Mouse (Mus musculus) cerebellum, adult 18-20 months (tissue): ENCODE measurements around the gene Mgea5.
A peak's percentile ranks its signal among the peaks of the same experiment; 100 is the strongest.

Experiments
- DNase-seq, 2 experiments: peaks; one replicate each; pipeline ENCODE4 v3.0.0; 2021

Mgea5 gene

DNA sequence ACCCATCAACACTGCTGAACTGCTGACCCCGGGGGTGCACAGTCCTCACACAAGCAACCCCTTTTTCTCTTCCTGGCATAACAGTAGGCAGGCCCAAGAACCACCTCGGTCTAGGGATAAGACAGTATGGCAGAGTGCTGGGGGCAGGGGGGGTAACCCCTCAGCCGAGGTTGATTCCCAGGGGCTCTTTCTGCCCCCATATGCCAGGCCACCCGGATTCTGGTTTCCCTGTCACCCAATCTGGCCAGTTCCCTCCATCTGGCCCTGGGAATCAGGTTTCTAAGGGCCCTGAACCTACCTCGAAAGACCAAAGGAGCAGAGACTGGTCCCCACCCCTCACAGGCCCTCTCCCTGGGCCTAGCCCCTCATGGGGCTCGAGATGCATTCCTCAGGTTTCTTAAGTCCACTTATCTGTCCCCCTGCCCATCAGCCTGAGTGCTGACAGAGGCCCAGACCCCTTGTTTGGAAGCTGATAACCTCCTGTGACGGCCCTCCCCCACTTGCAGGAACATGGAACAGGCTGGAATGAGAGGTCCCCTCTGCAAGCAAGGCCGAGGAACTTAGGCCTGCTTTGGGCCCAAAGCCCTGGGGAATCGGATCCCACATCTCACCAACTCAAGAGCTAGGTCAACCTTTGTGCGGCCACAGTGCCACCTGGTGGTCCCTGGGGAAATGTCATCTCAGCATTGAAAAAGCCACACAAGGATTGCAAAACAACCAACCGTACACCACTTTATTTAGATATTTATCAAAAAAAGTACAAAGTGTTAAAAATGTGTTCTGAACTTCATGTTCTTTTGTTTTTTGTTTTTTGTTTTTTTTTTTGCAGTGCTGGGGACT, 36.4 kb downstream of the Mgea5 start:
- peak; percentile 80 to 89 for DNase-seq

DNA sequence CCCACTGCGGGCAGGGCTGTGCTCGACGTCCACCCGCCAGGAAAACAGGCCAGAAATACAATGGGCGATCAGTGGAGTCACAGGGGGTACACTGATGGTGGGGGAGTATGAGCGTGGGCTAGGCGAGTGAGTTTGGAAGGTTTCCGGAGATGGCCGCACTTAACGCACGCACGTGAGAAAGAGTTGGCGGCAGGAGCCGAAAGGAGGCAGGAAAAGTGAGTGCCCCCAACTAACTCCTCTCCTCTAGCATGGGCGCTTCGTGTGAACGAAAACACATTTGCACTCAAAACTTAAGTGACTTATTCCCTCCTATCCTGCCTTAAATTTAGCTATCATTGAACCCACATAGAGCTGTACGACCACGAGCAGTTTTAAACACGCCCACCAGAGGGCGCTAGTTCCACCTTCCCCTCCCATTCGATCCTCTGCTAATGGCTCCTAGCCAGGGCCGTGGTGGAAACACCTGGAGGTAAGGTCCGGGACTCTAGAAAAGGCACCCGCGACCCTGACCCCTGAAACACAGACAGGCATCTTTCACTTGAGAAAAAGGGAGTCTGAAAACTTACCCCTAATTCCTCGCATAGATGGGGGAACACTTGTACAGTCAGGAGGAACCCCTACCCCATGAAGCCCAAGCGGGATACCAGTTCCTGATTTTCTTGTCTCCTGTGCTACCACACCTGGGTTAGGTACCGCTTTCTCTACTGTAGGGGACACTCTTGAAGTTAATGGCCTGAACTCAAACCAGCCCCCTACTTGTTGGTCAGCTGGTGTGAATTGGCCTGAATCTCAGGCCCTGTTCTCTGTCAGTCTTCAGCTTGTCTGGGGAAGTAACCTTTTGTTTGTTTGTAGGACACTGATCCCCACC, 37.2 kb downstream of the Mgea5 start:
- peak; percentile 76 to 82 for DNase-seq

DNA sequence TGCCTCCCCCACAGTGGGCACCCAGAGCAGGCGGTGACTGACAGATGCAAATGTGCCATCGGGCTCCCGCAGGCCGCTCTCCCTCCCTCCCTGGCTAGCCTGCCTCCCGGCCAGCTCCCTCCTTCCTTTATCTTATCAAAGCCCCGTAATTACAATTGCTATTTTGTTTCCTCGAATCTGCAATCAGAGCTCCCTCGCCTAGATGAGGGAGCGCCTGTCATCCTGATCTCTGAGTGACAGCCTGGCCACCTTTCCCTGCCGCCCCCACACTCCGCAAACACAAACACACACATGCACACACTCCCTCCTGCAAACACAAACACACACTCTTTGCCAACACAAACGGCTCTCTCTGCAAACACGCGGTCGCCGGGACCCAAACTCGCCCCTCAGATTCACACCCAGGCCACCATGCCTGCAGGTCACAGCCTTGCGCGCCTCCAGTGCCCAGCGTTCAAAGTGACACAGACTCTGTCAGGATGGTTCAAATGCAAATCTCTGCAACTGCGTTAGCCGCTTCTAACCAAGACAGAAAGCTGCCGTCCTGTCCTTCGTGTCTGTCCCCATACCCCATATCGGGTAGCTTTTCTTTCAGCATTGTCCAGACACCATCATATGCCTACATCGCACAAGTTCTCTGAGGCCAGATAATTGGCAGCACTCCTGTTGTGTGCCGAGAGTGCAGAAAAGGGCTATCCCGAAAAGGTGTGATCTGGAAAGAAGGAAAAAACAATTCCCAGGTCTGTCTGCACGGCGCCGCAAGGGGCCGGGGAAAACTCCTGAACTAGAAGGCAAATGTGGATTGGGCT, 38.1 kb downstream of the Mgea5 start:
- DNase-seq: no peak

DNA sequence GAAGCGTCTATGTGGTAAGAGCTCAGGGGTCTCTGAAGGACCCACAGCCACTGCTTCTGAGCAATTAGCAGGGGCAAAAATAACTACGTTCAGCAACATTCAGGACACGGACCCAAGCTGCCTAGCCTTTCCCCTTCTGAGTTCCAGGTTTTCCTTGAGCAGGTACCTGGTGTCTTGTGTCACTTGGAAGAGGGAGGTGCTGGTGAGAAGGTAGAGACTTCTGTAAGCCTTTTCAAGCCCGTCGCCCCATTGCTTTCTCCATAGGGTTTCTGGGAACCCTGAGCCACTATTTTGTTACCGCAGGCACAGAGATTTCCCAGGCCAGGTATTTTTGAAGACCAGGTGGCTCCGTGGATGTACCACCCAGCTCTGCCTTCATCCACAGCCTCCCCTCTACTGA, 40.0 kb downstream of the Mgea5 start:
- DNase-seq: no peak

DNA sequence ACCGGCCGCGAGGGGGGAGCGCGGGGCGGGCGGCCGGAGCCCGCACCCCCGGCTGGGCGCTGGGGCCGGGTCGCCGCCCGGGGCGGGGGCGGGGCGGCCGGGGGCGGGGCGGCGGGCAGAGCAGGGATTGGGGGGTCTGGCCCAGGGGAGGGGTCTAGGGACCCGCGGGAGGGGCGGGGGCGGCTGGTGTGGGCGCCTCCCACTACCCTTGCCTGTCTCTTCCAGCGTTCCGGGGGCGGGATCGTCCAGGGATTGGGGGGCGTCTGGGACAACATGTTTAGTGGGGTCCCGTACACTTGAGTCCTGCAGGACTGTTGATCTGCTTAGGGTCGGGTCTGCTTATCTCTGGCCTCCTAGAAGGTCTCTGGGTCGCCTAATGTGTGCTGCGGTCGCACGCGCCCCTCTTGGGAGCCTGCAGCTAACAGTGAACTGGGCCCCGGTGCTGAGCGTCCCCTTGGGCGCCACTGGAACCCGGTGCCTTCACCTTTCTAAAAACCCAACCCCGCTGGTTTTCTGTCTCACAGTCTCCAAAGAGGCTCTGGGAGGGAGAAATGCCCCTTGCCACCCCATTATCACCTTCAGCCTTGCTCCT, 40.6 kb downstream of the Mgea5 start:
- DNase-seq: no peak

DNA sequence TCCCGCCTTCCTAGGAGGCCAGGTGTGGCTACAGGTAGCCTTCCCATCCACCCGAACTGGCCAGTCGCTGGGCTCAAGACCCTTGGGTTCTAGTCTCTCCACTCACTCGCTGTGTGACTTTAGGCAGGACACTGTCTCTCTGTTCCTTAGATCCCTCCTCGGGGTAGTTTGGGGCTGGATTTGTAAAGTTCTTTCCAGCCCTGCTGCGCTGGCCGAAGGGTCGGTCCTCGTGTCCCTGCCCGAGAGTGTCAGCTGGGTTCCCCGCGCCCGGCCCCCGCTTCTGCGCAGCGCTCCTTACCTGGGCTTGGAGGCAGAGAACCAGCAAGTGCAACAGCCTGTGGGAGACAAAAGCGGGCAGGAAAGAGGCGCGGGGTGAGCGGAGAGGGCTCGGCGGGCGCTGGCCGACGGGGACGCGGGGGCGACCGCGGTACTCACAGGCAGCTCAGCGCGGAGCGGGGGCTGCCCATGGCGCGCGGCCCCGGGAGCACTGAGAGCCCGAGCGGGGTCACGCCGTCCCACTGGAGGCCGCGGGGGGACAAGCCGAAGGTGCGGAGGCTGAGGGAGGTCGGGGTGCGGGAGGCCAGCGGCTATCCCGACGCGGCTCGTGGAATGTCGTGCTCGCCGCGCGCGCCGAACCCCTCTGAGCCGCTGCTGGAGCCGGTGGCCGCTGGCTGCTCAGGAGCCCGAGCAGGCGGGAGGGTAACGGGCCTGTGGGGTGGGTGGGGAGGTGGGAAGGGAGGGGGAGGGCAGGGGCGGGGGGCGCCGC, 41.2 kb downstream of the Mgea5 start, which contains the start of gene Fgf8:
Gene Fgf8, minus strand, starts transcription at position 698 of the 766 bp plus-strand sequence.
- DNase-seq: no peak

DNA sequence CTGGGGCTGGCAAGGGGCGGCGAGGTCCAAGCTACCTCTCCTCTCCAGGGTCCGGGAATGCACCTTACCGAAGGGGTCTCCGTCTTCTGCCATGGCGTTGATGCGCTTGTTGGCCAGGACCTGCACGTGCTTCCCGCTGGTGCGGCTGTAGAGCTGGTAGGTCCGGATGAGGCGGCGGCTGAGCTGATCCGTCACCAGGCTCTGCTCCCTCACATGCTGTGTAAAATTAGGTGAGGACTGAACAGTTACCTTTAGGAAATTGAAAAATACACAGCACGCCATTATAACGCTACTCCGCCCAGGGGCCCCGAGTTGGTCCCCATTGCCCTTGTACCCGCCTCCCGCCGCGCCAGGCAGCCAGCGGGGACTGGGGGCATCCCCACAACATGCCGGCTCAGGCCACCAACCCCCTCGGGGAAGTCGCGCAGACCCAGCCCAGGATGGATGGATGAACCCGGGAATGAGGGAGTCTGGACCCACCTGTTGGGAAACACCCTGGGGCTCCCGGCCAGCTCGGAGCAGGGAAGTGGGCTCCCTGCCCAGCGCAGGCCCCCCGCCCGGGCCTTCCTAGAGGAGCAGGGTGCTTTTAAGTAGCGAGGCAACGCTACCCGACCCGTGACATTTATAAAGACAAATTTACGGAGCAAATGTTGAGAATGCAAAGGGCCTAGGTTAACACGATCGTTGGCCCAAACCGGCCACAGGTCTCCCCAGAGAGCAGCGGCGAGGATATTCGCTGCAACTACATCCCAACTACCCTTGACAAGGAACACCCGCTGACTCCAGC, 42.0 kb downstream of the Mgea5 start:
- no peak for DNase-seq

DNA sequence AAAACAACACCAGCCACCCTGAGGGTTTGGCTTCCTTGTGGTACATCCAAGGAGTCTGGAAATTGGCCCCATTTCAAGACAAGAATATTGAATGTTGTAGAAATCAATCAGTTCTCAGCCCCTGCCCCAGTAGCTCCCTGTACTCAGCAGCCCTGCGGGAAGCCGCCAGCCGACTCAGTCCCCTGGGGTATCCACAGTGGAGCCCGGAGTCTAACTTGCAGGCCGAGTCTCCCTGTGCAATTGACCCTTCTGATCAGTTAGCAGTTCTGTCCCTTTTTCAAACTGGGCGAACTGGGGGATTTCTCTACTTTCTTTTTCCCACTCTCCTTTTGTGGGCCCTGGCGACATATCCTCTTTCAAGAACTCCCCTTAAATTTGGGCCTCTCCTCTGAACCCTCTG, 42.8 kb downstream of the Mgea5 start:
- DNase-seq: no peak

DNA sequence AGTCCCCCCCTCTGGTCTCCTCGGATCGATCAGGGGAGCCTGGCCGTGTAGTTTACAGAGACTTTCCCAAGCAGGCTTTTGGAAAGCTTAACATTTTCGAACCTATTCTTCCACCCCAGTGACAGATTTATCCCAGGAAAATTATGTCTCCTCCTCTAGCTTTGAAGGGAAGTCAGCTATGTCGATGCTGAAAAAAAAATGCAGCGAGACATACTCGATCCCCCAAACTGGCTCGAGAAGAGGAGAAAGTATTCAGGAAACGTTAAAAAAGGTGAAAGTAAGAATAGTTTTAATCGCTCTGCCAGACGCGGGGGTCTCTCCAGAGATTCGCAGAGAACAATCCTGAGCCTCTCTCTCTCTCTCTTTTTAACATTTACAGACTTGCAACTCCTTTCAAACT, 43.4 kb downstream of the Mgea5 start:
- no peak for DNase-seq

DNA sequence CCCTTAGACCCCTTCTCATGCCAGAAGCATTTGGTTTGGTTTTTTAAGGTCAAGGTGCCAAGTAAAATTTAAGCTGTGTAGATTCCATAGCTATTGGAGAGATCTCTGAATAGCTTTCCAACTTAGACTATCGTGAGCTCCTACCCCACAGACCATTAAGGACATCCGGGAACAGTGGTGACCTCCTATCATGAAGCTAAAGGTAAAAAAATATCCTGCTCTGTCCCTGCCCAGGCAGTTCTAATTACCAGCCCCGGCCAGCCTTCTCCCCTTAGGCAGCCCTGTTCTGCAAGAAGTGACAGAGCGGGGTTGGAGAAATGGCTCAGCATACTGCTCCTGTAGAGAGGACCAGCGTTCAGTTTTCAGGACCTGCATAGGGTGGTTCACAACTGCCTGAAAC, 45.1 kb downstream of the Mgea5 start:
- no peak for DNase-seq

DNA sequence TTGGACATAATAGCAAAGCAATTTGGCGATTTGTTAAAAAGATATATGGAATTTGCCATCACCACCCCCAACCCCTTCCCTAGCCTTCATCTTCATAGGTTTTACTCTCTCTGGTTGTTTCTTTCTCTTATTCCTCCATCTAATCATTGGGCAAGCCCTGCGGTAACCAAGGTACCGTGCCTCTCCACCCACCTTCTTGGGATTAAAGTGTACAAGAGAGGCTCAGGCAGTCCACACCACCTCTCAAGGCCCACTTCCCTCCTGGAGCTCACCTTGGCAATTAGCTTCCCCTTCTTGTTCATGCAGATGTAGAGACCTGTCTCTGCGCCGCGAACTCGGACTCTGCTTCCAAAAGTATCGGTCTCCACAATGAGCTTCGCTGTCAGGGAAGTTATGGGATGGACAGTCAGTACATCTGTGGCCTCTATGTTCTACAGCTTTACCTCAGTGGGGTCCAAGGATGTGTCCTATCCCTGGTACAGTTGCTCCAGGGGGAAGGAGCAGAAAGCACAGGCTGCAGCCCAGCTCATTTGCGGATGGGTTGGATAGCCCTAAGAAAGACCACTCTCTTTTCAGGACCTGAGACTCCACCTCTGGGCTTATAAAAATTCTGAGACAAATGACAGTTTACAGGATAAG, 45.7 kb downstream of the Mgea5 start:
- DNase-seq: no peak

DNA sequence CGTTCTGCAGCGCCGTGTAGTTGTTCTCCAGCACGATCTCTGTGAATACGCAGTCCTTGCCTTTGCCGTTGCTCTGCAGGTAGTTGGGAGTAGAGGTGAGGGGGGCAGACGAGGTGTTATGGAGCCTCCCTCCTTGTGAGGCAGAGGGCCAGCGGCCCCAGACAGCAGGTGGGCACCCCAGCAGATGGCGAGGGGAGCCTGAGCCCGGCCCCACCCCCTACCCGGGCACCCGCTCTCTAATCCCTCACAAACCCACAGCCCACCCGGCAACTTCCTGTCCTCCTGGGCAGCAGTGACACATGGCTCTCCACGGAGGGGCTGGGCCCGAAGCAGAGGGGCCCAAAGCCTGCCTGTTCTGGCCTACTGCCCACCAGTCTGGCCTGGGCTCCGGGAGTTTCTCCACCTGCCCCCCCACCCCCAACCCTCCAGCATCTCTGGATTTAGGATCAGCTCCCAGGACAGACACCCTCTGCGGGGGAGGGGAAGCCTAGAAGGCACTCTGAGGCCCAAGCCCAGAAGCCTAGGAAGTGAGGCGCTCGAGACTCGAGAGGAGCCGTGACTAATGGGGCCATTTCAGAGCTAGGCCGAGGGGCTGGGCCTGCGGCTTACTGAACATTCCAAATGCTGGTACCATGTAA, 46.3 kb downstream of the Mgea5 start:
- DNase-seq: no peak

DNA sequence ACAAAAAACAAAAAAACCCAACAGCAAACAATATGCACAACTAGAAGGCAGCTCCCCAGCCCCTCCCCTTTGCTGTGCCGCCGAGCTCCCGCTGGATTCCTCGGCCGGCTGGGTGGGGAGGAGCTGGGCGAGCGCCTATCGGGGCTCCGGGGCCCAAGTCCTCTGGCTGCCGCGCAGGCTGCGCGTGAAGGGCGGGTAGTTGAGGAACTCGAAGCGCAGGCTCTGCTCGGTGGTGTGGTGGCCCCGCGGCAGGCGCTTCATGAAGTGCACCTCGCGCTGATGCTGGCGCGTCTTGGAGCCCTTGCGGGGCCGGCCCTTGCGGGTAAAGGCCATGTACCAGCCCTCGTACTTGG, 46.8 kb downstream of the Mgea5 start:
- DNase-seq: peak; percentile 29 to 35

DNA sequence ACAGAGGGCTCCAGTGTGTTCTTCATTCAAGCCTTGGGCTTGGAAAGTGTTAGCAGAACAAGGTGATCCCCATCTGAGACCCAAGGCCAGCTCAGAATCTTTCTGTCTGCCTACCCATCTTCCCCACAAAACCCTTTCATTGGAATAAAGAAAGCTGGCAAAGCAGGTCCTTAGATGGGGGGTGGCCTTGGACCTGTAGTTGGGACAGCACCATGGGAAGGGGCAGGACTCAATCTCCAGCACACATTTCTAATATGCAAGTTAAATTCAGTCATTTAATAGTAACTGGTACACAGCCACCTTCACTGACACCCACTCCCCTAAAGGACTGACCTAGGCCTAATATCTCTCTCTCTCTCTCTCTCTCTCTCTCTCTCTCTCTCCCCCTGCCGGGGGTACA, 47.4 kb downstream of the Mgea5 start:
- DNase-seq: no peak

DNA sequence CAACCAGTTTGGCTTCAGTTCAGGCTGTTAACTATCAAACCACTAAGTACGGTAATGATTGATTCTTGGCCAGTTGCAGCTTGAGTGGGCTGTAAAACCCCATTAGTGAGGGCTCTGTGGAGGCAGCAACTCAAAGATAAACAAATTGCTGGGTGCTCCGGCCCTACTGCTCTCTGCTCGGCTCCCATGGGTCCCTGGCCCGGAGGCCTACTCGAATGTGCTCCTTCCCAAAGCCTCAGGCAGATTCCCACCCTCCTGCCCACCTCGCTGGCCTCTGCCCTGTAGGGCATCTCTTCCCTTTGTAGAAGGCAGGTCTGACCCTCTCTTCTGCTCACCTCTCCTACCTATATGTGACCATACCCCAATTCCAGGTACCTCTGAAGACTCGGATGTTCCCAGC, 48.9 kb downstream of the Mgea5 start:
- no peak for DNase-seq

DNA sequence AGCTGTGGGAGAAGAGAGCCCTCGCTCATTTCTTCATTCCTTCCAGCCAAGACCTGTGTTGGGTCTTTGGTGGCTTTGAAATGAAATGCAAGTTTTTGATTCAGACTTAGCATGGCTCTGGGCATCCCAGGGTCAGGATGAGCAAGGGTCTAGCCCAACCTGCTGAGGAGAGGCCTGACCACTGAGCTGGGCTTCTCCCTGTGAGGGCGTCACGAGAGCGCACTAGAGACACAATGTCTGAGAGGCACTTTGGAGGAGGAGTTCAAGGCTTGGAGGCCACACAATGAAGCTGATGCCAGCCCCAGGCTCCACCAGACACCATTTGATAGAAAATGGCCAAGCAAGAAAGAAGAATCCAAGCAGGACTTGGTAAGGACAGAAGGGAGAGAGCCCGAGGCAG, 49.4 kb downstream of the Mgea5 start:
- no peak for DNase-seq

DNA sequence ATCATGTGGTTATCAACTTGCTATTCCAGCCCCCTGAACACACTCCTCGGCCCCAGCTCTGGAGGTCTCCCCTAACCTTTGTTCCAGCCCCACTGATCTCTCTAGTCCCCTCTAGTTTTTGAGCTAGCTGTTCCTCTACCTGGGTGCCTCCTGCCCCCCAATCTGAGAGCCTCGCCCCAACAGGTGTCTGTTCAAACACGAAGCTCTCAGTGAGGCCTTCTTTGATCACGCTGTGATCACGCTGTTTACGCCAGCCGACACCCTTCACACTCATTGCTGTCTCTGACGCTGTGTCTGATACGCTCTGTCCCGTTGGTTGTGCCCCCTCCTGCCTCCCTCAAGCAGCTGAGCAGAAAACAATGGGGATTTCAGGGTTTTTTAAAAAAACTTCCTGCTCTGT, 50.1 kb downstream of the Mgea5 start:
- DNase-seq: no peak

DNA sequence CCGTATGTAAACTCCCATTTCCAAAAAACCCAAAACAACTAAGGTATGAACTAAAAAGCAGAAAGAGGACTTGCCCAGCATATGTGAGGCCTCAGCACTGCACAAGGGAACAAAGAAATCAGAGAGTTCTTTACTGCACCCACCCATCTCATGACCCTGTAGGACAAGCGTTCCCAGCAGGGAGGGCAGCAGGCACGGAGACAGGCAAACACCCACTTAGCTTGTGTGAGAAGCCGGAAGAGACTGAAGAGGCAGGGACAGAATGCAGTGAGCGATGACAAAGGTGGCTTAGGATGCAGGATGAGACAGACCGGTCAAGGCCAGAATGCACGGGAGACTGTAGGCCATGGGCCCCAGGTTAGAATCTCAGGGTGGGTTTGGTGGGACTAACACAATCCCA, 52.0 kb downstream of the Mgea5 start:
- DNase-seq: no peak

DNA sequence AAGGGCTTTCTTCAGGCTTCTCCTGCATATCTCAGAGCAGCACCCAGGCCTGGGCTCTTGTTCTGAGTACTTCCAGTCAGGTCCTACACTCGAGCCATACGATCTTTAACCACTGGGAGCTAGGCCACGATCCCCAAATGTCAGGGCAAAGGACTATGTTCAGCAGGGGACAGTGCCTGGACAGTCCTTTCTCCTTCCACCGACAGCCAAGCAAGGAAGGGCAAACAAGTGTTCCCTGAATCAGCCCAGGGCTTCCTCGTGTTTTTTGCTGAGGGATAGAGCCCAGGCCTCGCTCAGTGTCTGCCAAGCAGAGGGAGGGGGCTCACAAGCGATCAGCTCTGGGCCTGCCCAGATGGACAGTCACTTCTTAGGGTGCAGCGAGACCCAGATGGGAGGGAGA, 53.6 kb downstream of the Mgea5 start:
- DNase-seq: no peak

DNA sequence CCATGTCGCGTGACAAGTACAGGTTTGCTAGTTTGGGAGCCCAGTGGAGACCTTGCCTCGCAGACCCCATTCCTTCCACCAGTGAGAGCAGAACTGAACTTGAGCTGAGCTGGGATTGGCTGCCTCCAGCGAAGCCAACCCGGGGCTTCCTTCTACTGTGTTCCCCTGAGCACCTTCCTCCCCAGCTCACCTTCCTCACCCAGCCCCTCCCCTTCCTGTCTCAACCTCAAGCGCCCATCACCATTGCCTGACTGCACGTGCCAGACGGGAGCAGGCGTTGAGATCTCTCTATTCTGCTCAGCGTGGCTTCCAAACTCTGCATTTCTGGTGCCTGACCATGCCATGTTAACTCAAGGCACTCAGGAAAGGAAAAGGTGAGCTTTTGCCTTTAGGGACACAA, 56.4 kb downstream of the Mgea5 start:
- DNase-seq: no peak
